Mouse (Mus musculus) intestine, embryonic 16.5 days (tissue): ENCODE results near the gene Gm28305. TPM values are rescaled to one million over a fixed set of nuclear protein-coding genes. Genes with fewer than 3 reads are reported as not detected.

Source experiments
- ATAC-seq: fragments of 200-750 bp; cut with Nextera tagmentation; 2 replicates; pipeline ENCODE4 v1.8.0; 2017; ENCODE audit warnings: moderate TSS enrichment, moderate library complexity
- H3K27ac ChIP-seq: fragments of 300-500 bp; sonication (generic); 2 replicates; pipeline ENCODE4 v1.5.1; 2014; ENCODE audit warnings: mild to moderate bottlenecking, low read length
- H3K27me3 ChIP-seq: fragments of 300-500 bp; sonication (generic); replicated peaks from 2 replicates; pipeline ENCODE4 v1.6.1; 2014; ENCODE audit warnings: low read length, control low read depth, mixed read lengths; ENCODE audit not compliant: control insufficient read depth, insufficient read depth
- H3K36me3 ChIP-seq: fragments of 300-500 bp; sonication (generic); 2 replicates; pipeline ENCODE4 v1.6.1; 2014; ENCODE audit warnings: low read length, control low read depth; ENCODE audit not compliant: control insufficient read depth, insufficient read depth
- H3K4me1 ChIP-seq: fragments of 300-500 bp; sonication (generic); 2 replicates; pipeline ENCODE4 v1.6.1; 2014; ENCODE audit warnings: low read length, control low read depth, mixed read lengths; ENCODE audit not compliant: control insufficient read depth, insufficient read depth
- H3K4me2 ChIP-seq: fragments of 300-500 bp; sonication (generic); 2 replicates; pipeline ENCODE4 v1.6.1; 2014; ENCODE audit warnings: low read depth, low read length, control low read depth
- H3K4me3 ChIP-seq: fragments of 300-500 bp; sonication (generic); 2 replicates; pipeline ENCODE4 v1.5.1; 2014; ENCODE audit warnings: mild to moderate bottlenecking, low read length
- H3K9ac ChIP-seq: fragments of 300-500 bp; sonication (generic); 2 replicates; pipeline ENCODE4 v1.6.1; 2014; ENCODE audit warnings: low read depth, low read length
- H3K9me3 ChIP-seq: fragments of 300-500 bp; sonication (generic); 2 replicates; pipeline ENCODE4 v1.6.1; 2016; ENCODE audit warnings: low read length, control low read depth; ENCODE audit not compliant: control insufficient read depth
- WGBS: fragments of 180-500 bp; shearing (Covaris S2); extraction: QIAGEN DNeasy Blood & Tissue Kit; methylation state at CpG from one replicate; pipeline ENCODE4 v1.1.7; 2014; 5-methylcytosine and 5-hydroxymethylcytosine counted together
- polyA plus RNA-seq: library from polyadenylated mRNA; unstranded; fragments of >200 nt; fragmentation: Nextera tagmentation; extraction: Ambion mirVana; gene quantifications from 2 replicates; pipeline ENCODE4 v1.2.1, GENCODE M21; 2015

The Gm28305 gene
- polyA plus RNA-seq = not detected in 2 replicates

DNA sequence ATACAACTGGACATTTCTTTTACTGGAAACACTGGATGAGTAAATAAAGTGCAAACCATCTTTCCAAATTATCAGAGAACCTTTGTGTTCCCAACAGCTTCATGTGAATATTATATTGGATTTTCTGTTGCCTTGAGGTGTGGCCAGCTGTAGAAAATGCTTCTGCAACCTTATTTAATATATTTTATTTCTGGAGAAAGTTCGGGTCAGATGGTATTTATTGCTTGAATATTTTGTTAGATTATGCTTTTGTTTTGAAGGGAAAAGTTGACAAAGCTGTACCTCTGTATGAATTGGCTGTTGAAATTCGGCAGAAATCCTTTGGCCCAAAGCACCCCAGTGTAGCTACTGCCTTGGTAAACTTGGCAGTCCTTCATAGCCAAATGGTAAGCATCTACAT is at the start of gene Gm28305:
Gene Gm28305 (plus strand): TSS at position 301 of the 400 bp plus-strand sequence.
- Histone ChIP-seq H3K9ac (no peak within 1 kb of the TSS), H3K9me3 (no peaks in the 10 kb centered on the region), H3K36me3 (0 out of 2 replicates have a peak, but pooled peaks cover 4% of the 10 kb centered on the region), H3K27me3 (no peaks in the 10 kb centered on the region), H3K27ac (no peak within 1 kb of the TSS), H3K4me2 (no peak within 1 kb of the TSS), H3K4me3 (no peak within 1 kb of the TSS), H3K4me1 (no peaks in the 10 kb centered on the region)
- WGBS = 58% methylated on average over 2 of the region's 2 CpGs
- no peak for ATAC-seq

- no peak overlapping the region for H3K4me3 ChIP-seq
- ATAC-seq = no peak
- no peak overlapping the region for H3K9ac ChIP-seq
- no peaks in the 10 kb centered on the region for H3K9me3 ChIP-seq
- no peaks in the 10 kb centered on the region for H3K27me3 ChIP-seq
- no peak overlapping the region for H3K4me2 ChIP-seq
- H3K27ac ChIP-seq = no peak overlapping the region
- no peaks in the 10 kb centered on the region for H3K36me3 ChIP-seq
- 5% methylated on average over 2 of the region's 2 CpGs for WGBS
- no peaks in the 10 kb centered on the region for H3K4me1 ChIP-seq
These were observed 44.0 kb upstream of the Gm28305 start for GRCm38 (mm10) chr9:103996496-103996895.

GRCm38 (mm10) chr9:104000601-104001000 is 39.9 kb upstream of the Gm28305 start:
- Histone ChIP-seq H3K4me1 (peaks cover 7% of the 10 kb centered on the region; the same call in 1 of the 2 replicates), H3K9ac (no peak overlapping the region), H3K4me3 (no peak overlapping the region), H3K4me2 (no peak overlapping the region), H3K9me3 (no peaks in the 10 kb centered on the region), H3K27me3 (no peaks in the 10 kb centered on the region), H3K36me3 (no peaks in the 10 kb centered on the region), H3K27ac (no peak overlapping the region)
- ATAC-seq = no peak
- 48% methylated on average over 3 of the region's 3 CpGs for WGBS

DNA sequence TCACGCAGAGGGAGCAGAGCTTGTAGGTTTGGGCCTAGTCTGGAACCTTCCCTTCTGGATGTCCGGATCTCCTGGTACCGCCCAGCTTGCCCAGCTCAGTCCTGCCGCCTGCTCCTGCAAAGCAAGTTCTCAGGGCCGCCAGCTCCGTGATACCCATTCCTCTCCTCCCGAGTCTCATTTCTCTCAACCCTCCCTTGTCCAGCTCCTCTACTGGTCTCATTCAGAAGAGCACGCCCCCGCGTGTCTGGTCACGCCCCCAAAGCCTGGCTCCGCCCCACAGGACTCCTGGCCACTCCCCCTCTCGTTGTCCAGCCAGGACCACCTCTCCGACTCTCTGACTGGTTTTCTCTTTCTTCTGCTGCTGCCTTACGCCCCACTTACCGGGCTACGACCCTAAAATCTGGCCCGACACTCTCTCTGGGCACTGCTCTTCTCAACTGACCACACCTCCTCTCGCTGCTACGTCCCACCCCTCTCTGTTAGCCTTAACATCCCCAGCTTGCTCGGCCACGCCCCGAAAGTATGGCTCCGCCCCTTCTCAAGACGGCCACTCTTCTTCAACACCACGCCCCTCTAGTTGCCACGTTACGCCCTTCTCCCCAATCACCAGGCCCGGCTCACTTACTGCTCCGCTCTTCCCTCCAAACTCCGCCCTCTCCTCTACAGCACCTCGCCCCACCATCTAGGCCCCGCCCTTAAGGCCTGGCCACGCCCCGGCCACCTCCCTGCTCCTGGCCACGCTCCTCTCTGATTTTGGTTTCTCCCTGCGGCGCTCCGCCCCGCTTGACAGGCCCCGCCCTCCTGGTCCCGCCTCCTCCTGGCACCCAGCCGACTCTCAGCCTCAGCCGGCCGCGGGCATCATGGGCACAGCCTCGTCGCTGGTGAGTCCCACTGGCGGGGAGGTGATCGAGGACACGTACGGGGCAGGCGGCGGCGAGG is 38.3 kb upstream of the Gm28305 start, which contains the start of gene Nphp3:
Gene Nphp3 (plus strand): TSS at position 624 of the 939 bp plus-strand sequence.
- H3K36me3 ChIP-seq = no peaks in the 10 kb centered on the region
- H3K4me1 ChIP-seq = peaks cover 7% of the 10 kb centered on the region; the same call in 1 of the 2 replicates
- H3K27me3 ChIP-seq = no peaks in the 10 kb centered on the region
- H3K4me2 ChIP-seq = peak within 1 kb of the TSS; percentile 83
- peak; percentile 97 for ATAC-seq
- peak within 1 kb of the TSS; percentile 75 for H3K9ac ChIP-seq
- WGBS = under 1% methylated on average over 55 of the region's 55 CpGs
- H3K27ac ChIP-seq = peak within 1 kb of the TSS; percentile 90
- H3K9me3 ChIP-seq = no peaks in the 10 kb centered on the region
- H3K4me3 ChIP-seq = peak within 1 kb of the TSS; percentile 71

DNA sequence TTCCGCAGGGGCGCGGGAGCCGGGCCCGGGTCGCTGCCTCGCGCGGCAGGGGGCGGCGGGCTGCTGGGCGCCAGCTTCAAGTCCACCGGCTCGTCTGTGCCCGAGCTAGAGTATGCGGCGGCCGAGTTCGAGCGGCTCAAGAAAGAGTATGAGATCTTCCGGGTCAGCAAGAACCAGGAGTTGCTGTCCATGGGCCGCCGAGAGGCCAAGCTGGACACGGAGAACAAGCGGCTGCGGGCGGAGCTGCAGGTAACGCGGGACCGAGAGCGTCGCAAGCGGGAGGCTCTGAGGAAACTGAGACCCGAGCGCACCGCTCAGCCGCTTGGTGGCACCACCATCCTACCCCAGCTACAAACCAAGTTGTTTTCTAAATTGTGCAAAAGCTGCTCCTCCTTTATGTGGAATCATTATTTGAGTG is 37.5 kb upstream of the Gm28305 start:
- ATAC-seq = peak; percentile 64

GRCm38 (mm10) chr9:104014526-104014925 is 25.9 kb upstream of the Gm28305 start:
- Histone ChIP-seq H3K9ac (no peak overlapping the region), H3K27ac (no peak overlapping the region), H3K9me3 (no peaks in the 10 kb centered on the region), H3K4me3 (no peak overlapping the region), H3K4me1 (no peaks in the 10 kb centered on the region), H3K27me3 (no peaks in the 10 kb centered on the region), H3K36me3 (no peaks in the 10 kb centered on the region), H3K4me2 (no peak overlapping the region)
- 75% methylated on average over 1 of the region's 1 CpGs for WGBS
- ATAC-seq = no peak

More for the DNA sequence above, 37.5 kb upstream of the Gm28305 start:
- peak overlapping the region; percentile 66 for H3K4me2 ChIP-seq
- H3K4me1 ChIP-seq = peaks cover 7% of the 10 kb centered on the region; the same call in 1 of the 2 replicates
- H3K4me3 ChIP-seq = peak overlapping the region; percentile 71
- under 1% methylated on average over 37 of the region's 37 CpGs for WGBS
- no peaks in the 10 kb centered on the region for H3K36me3 ChIP-seq
- no peaks in the 10 kb centered on the region for H3K9me3 ChIP-seq
- H3K9ac ChIP-seq = peak overlapping the region; percentile 75
- no peaks in the 10 kb centered on the region for H3K27me3 ChIP-seq
- H3K27ac ChIP-seq = peak overlapping the region; percentile 82

GRCm38 (mm10) chr9:104021026-104021425 is 19.4 kb upstream of the Gm28305 start:
- Histone ChIP-seq H3K36me3 (peaks cover 3% of the 10 kb centered on the region; the same call in 1 of the 2 replicates), H3K27me3 (no peaks in the 10 kb centered on the region), H3K9me3 (no peaks in the 10 kb centered on the region), H3K27ac (no peak overlapping the region), H3K4me2 (no peak overlapping the region), H3K4me1 (no peaks in the 10 kb centered on the region), H3K4me3 (no peak overlapping the region), H3K9ac (no peak overlapping the region)
- WGBS = 94% methylated on average over 10 of the region's 10 CpGs
- no peak for ATAC-seq

DNA sequence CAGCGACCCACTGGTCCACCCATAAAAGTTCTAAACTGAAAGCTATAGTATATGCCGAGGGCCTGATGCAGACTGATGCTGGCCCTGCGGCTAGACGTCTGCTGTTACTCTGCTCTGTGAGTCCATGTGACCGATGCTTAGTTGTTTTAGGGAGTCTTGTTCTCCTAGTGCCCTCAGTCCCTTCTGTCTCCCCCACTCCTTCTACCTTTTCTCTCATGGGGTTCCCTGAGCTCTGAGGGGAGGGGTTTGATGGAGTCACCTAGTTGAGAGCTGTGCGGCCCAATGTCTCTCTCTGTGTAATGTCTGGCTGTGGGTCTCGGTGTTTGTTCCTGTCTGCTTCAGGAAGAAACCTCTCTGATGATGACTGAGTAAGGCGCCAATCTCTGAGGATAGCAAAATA is 13.3 kb upstream of the Gm28305 start:
- Histone ChIP-seq H3K4me1 (no peaks in the 10 kb centered on the region), H3K36me3 (peaks cover 6% of the 10 kb centered on the region), H3K9me3 (no peaks in the 10 kb centered on the region), H3K27me3 (no peaks in the 10 kb centered on the region), H3K9ac (no peak overlapping the region), H3K27ac (no peak overlapping the region), H3K4me2 (no peak overlapping the region), H3K4me3 (no peak overlapping the region)
- WGBS = 96% methylated on average over 8 of the region's 8 CpGs
- no peak for ATAC-seq

DNA sequence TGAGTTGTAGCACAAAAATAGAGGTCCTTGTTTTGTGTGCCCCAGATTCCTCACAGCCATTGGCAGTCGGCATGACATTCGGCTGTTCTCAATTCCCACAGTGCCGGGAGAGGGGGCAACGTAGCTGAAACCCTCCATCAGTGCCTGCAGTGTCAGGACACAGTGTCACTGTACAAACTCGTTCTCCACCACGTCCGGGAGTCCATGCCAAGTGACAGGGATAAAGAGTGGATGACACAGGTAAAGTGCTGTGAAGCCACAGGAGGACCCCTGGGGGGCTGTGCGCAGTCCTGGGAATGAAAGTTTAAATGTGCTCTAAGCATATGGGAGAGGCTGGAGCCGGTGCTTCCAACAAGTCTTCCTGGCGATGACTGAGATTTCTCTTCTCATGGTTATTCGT is 10.6 kb upstream of the Gm28305 start:
- Histone ChIP-seq H3K27ac (no peak overlapping the region), H3K27me3 (no peaks in the 10 kb centered on the region), H3K9ac (no peak overlapping the region), H3K36me3 (peaks cover 6% of the 10 kb centered on the region), H3K4me2 (no peak overlapping the region), H3K4me3 (no peak overlapping the region), H3K9me3 (no peaks in the 10 kb centered on the region), H3K4me1 (no peaks in the 10 kb centered on the region)
- ATAC-seq = no peak
- 86% methylated on average over 11 of the region's 11 CpGs for WGBS
